Mouse (Mus musculus) liver, adult 2 months (tissue): ENCODE results near the gene Gpsm2. TPM values are rescaled to one million over a fixed set of nuclear protein-coding genes. Genes with fewer than 3 reads are reported as not detected.
A peak's percentile ranks its signal among the peaks of the same experiment; 100 is the strongest.

Source experiments
- DNase-seq: peaks from one replicate; pipeline ENCODE4 v3.0.0-alpha.2; 2011; ENCODE audit warnings: low read depth, low spot score; ENCODE audit errors: extremely low read depth
- H3K27ac ChIP-seq: fragments of 200-500 bp; replicated peaks from 2 replicates; pipeline ENCODE4 v1.5.1; 2012; ENCODE audit warnings: low read depth, mild to moderate bottlenecking, control low read depth, inconsistent platforms, low read length; ENCODE audit not compliant: insufficient read depth
- H3K27me3 ChIP-seq: fragments of 200-500 bp; 2 replicates; pipeline ENCODE4 v1.6.1; 2012; ENCODE audit warnings: mild to moderate bottlenecking, moderate library complexity, low read length, inconsistent platforms; ENCODE audit not compliant: control insufficient read depth, insufficient read depth
- H3K36me3 ChIP-seq: fragments of 200-500 bp; 2 replicates; pipeline ENCODE4 v1.6.1; 2012; ENCODE audit warnings: low read length, inconsistent platforms; ENCODE audit not compliant: control insufficient read depth, insufficient read depth
- H3K4me1 ChIP-seq: fragments of 200-500 bp; 2 replicates; pipeline ENCODE4 v1.6.1; 2011; ENCODE audit warnings: low read length; ENCODE audit not compliant: control insufficient read depth, insufficient read depth
- H3K4me3 ChIP-seq: fragments of 200-500 bp; 2 replicates; pipeline ENCODE4 v1.5.1; 2011; ENCODE audit warnings: low read depth, mild to moderate bottlenecking, control low read depth, low read length, moderate library complexity; ENCODE audit not compliant: insufficient read depth
- H3K79me2 ChIP-seq: fragments of 200-500 bp; 2 replicates; pipeline ENCODE4 v1.6.1; 2012; ENCODE audit warnings: inconsistent platforms, mild to moderate bottlenecking, low read length, moderate library complexity; ENCODE audit not compliant: control insufficient read depth, insufficient read depth
- H3K9ac ChIP-seq: fragments of 200-500 bp; 2 replicates; pipeline ENCODE4 v1.6.1; 2012; ENCODE audit warnings: low read depth, mild to moderate bottlenecking, control low read depth, inconsistent platforms, low read length
- CTCF ChIP-seq: fragments of 200-500 bp; IDR thresholded peaks from 2 replicates; pipeline ENCODE4 v1.5.1; 2011; ENCODE audit warnings: low read depth, low read length, control low read depth
- POLR2A ChIP-seq: fragments of 200-500 bp; IDR thresholded peaks from 2 replicates; pipeline ENCODE4 v1.6.1; 2011; ENCODE audit warnings: low read length, control low read depth; ENCODE audit not compliant: insufficient read depth; ENCODE audit errors: extremely low read depth
- WGBS: fragments of 180-500 bp; shearing (Covaris S2); methylation state at CpG from one replicate; pipeline ENCODE4 v1.1.7; 2018; 5-methylcytosine and 5-hydroxymethylcytosine counted together
- polyA plus RNA-seq: library from polyadenylated mRNA; depleted of rRNA; stranded (reverse); fragments of >200 nt; gene quantifications from 2 replicates; pipeline ENCODE4 v1.2.3, GENCODE M21; 2012
- total RNA-seq: library from RNA; depleted of rRNA; stranded (reverse); fragments of >200 nt; gene quantifications from 2 replicates; pipeline ENCODE4 v1.2.3, GENCODE M21; 2014

The Gpsm2 gene
- total and polyA plus RNA-seq, 2 experiments, result 2.4 to 10.9 TPM

- H3K27me3 ChIP-seq, result no peaks in the 10 kb centered on the region
- DNase-seq, result peak; percentile 34
- no peak overlapping the region for H3K4me3 ChIP-seq
- H3K36me3 ChIP-seq, result no peaks in the 10 kb centered on the region
- WGBS, result 51% methylated on average over 3 of the region's 3 CpGs
- H3K9ac ChIP-seq, result no peak overlapping the region
- no peak overlapping the region for H3K27ac ChIP-seq
- H3K4me1 ChIP-seq, result peaks cover 8% of the 10 kb centered on the region
- peaks cover 14% of the 10 kb centered on the region for H3K79me2 ChIP-seq
- TF ChIP-seq CTCF (no peak), POLR2A (no peak)
Measured at GRCm38 (mm10) chr3:108713065-108713675, 8.9 kb downstream of the Gpsm2 start.

GRCm38 (mm10) chr3:108711296-108711695, 10.8 kb downstream of the Gpsm2 start:
- peaks cover 8% of the 10 kb centered on the region for H3K4me1 ChIP-seq
- no peaks in the 10 kb centered on the region for H3K27me3 ChIP-seq
- H3K9ac ChIP-seq, result no peak overlapping the region
- H3K36me3 ChIP-seq, result no peaks in the 10 kb centered on the region
- H3K4me3 ChIP-seq, result no peak overlapping the region
- DNase-seq, result no peak
- TF ChIP-seq CTCF (no peak), POLR2A (no peak)
- 95% methylated on average over 5 of the region's 5 CpGs for WGBS
- H3K27ac ChIP-seq, result no peak overlapping the region
- peaks cover 20% of the 10 kb centered on the region for H3K79me2 ChIP-seq

GRCm38 (mm10) chr3:108702789-108703188, 19.3 kb downstream of the Gpsm2 start:
- 97% methylated on average over 8 of the region's 8 CpGs for WGBS
- Histone ChIP-seq H3K27ac (no peak overlapping the region), H3K4me3 (no peak overlapping the region), H3K4me1 (no peaks in the 10 kb centered on the region), H3K27me3 (no peaks in the 10 kb centered on the region), H3K36me3 (peaks cover 5% of the 10 kb centered on the region; the same call in 1 of the 2 replicates), H3K79me2 (peaks cover 6% of the 10 kb centered on the region; the same call in 1 of the 2 replicates), H3K9ac (no peak overlapping the region)
- DNase-seq, result no peak
- no peak for TF ChIP-seq POLR2A
- TF ChIP-seq CTCF, result no peak

GRCm38 (mm10) chr3:108701256-108701655, 20.9 kb downstream of the Gpsm2 start:
- no peaks in the 10 kb centered on the region for H3K79me2 ChIP-seq
- no peaks in the 10 kb centered on the region for H3K4me1 ChIP-seq
- H3K36me3 ChIP-seq, result peaks cover 11% of the 10 kb centered on the region
- WGBS, result 72% methylated on average over 1 of the region's 1 CpGs
- peak; percentile 59 for DNase-seq
- H3K9ac ChIP-seq, result no peak overlapping the region
- H3K27ac ChIP-seq, result no peak overlapping the region
- no peaks in the 10 kb centered on the region for H3K27me3 ChIP-seq
- H3K4me3 ChIP-seq, result no peak overlapping the region
- TF ChIP-seq POLR2A, result no peak
- TF ChIP-seq CTCF, result 0 out of 2 replicates have a peak, but pooled peaks have one; percentile 27

- Histone ChIP-seq H3K27ac (no peak overlapping the region), H3K4me1 (no peaks in the 10 kb centered on the region), H3K9ac (no peak overlapping the region), H3K27me3 (no peaks in the 10 kb centered on the region), H3K4me3 (no peak overlapping the region), H3K36me3 (peaks cover 16% of the 10 kb centered on the region), H3K79me2 (no peaks in the 10 kb centered on the region)
- no peak for TF ChIP-seq POLR2A
- 86% methylated on average over 4 of the region's 4 CpGs for WGBS
- no peak for DNase-seq
Measured at GRCm38 (mm10) chr3:108699786-108700185, 22.3 kb downstream of the Gpsm2 start.

GRCm38 (mm10) chr3:108698662-108699061, 23.4 kb downstream of the Gpsm2 start:
- peaks cover 16% of the 10 kb centered on the region for H3K36me3 ChIP-seq
- no peaks in the 10 kb centered on the region for H3K4me1 ChIP-seq
- H3K27ac ChIP-seq, result no peak overlapping the region
- H3K4me3 ChIP-seq, result no peak overlapping the region
- no peak for DNase-seq
- no peaks in the 10 kb centered on the region for H3K79me2 ChIP-seq
- H3K27me3 ChIP-seq, result no peaks in the 10 kb centered on the region
- TF ChIP-seq POLR2A (no peak), CTCF (no peak)
- H3K9ac ChIP-seq, result no peak overlapping the region
- 96% methylated on average over 8 of the region's 8 CpGs for whole genome bisulfite sequencing
